Mouse (Mus musculus) layer of hippocampus, adult 18-20 months (tissue): Measurements from ENCODE around the gene Clcn7. TPM values are rescaled to one million over a fixed set of nuclear protein-coding genes. Genes with fewer than 3 reads are reported as not detected.
"Not testable (repeated sequence)": the region's sequence is repeated elsewhere in the genome, so short reads cannot be mapped to it uniquely, and the experiment has no call there.

Experiments used
- DNase-seq, 2 experiments: peaks; one replicate each; pipeline ENCODE4 v3.0.0; 2022; ENCODE audit warnings: low spot score in 2 of 2
- long read RNA-seq: library from polyadenylated mRNA; stranded (forward); transcript quantifications from one replicate; pipeline ENCODE4 v2.0.0, GENCODE M21; 2021
- total RNA-seq, 2 experiments: library from RNA; stranded (reverse); gene quantifications; 2 replicates each; pipeline ENCODE4 v1.2.3; 2021

The Clcn7 gene
- 10 to 100 TPM; 50.9 to 54.0 TPM for total RNA-seq
- long read RNA-seq, full-length matches to known transcripts: 28 of 50 reads
- long read RNA-seq, partial matches to known transcripts: 7 of 50 reads
- long read RNA-seq, other reads (novel, unspliced or antisense): 15 of 50 reads

DNA sequence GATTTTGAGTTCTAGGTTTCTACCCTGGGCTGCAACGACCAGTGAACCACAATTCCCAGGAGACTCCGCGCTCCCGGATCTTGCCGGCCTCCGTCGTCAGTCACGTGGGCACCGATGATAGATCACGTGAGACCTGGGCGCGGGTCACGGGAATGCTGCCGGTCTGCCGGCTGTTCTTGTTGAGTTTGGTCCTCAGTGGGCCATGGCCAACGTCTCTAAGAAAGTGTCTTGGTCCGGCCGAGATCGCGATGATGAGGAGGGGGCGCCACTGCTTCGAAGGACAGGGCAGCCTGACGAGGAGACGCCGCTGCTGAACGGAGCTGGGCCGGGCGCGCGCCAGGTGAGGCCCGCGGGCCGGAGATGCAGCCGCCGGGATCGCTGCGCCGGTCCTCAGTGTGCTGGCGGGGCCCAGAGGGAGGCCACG, at the start of gene Clcn7:
Gene Clcn7 (plus strand): TSS at position 117 of the 424 bp plus-strand sequence.
- DNase-seq: peak; percentile 91 to 98

DNA sequence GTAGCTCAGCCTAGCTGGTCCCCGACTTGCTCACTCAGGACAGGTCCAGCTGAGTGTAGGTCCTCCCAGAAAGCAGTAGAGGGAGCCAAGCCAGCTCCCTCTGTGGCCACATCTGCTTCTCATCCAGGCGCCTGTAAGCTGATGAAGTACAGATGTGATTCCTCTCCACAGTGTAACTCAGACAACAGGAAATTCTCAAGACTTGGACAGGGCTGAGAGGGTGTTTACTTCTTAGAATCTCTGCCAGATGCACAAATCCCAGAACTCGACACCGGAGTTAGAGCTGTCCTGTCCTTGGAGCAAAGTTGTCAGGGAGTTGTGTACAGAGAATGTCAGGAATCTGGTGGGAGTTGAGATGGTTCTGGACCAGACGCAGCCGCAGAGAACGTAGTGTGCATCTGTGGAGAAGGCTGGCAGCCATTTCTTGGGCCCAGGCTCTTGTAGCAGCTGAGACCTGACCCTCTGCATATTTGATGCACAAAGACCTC, 49.7 kb upstream of the Clcn7 start, which contains the start of gene Tmem204:
Gene Tmem204 (minus strand): TSS at position 148 of the 488 bp plus-strand sequence.
- no peak for DNase-seq

DNA sequence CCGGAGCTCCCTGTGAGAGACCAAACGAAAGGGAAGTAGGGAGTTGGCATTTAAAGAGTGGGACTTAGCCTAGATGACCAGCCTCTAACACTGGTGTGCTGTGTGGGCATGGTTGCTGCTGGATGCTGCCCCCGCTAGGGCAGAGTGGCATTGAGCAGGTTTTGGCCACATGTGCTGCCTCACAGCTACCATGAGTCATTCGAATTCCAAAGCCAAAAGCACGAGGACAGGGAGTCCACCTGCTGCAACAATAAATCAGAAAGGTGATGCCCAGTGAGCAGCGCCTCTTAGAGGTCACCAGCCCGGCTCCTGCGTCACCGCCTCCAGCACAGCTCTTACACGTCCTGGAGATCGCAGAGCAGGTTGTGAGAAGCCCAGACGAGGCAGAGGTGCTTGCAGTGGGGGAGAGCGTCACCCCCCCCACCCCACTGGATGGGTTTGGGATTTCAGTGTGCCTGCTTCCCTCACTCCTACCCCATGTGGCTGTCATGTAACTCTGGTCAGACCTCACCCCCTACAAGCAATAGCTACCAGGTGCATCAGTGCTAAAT, 48.3 kb upstream of the Clcn7 start:
- no peak for DNase-seq

DNA sequence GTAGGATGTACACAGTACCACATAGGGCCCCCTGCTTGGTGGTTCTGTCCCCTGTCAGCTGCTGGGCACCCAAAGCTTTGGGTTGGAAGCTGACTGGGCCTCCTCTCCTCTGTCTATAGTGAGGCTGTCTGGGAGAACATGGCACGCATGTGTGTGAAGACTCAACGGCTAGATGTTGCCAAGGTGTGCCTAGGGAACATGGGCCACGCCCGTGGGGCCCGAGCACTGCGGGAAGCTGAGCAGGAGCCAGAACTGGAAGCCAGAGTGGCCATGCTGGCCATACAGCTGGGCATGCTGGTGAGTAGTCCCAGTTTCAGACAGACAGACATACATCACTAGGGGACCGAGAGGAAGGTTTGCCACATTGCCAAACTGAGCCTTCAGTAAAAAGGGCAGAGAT, 46.5 kb upstream of the Clcn7 start:
- DNase-seq: no peak

DNA sequence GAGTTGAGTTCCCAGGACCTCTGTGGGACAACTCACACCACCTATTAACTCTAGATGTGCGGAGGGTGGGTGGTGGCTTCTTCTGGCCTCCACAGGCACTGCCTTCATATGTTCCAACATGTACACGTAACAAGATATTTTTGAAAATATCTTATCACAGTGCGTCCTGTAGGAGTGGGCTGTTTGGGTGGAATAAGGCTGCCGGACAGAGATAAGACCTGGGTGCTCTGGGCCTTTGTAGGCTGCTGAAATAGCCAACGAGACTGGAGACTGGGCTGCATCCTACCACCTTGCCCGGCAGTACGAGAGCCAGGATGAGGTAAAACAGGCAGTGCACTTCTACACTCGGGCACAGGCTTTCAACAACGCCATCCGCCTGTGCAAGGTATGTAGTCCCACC, 44.0 kb upstream of the Clcn7 start:
- no peak for DNase-seq

DNA sequence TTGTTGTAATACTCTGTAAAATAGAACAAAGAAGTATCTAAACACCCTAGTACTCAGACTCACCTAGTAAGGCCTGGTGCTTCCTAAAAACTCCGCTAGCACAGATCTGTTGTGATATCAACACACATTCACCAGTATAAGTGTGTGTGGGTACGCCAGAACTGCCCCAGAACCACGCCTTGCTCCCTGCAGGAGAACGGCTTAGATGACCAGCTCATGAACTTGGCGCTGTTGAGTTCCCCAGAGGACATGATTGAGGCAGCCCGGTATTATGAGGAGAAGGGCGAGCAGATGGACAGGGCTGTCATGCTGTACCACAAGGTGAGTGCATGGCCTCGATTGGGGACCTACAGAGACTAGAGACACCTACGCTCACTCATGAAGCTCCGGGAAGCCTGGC, 42.7 kb upstream of the Clcn7 start:
- no peak for DNase-seq

DNA sequence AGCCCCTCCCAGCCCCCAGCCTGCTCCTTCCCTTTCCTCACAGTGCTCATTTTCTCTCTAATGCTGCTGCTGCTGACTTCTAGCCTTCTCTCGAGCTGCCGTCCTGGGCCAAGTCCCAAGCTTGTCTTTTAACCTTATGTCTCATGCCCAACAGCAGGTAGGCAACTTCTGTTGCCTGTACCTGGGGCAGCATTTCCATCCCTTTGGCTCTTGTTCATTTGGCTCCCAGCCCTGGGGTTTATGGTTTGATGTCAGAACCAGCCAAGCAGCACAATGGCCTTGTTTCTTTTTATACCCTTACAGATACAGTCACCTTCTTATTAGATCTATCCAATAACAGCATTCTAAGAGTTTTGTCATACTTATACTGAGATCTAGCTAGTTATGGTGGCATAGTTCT, 37.0 kb upstream of the Clcn7 start:
- DNase-seq: no peak

DNA sequence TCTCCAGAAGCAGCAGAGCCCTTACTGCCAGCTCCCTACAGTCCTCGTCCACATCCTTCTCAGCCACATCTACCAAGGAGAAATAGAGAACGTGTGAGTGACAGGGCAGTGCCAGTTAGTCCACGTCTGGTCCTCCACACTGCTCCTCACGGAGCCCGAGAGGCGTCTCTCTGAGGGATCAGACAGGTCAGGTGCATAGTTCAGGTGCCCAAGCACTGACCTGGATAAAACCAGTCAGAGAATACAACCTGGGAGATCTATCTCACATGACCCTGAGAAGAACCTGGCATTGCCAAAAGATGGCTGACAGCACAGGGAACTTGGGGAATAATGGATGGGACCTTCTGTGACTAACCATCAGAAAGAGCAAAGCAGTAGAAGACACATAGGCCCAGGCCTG, 33.1 kb upstream of the Clcn7 start:
- no peak for DNase-seq

DNA sequence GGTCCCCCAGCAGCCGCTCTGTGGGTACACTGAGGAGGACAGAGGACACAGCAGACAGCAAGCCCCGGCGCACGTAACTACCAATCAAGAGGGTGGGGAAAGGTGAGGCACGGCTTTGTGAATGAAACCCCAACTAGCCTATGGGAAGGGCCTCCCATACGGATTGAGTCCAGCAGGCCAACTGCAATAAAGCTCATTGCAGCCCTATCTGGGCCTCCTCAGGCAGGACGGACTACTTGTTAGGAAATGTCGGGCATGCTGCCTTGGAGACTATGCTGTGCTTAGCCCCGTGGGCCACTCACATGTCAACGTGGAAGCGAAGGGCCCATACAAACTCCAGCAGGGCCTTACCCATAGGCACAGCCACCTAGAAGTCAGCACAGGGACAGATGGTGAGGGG, 31.9 kb upstream of the Clcn7 start:
- no peak for DNase-seq

DNA sequence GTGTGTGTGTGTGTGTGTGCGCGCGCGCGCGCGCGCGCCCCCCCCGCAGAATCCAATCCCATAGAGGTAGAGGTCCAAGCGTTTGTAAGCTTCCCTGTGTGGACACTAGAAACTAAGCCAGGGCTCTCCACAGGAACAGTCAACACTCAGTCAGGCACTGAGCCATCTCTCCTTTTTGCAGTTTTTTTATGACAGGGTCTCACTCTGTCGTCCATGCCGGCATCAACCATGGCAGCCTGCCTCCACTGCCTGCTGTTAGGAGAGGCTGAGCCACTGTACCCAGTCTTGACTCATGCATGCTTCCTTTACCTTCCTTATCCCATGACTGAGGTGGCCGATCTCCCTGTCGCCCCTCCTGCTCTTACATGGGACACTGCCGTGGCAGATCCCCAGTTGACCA, 25.4 kb upstream of the Clcn7 start:
- DNase-seq: no peak

DNA sequence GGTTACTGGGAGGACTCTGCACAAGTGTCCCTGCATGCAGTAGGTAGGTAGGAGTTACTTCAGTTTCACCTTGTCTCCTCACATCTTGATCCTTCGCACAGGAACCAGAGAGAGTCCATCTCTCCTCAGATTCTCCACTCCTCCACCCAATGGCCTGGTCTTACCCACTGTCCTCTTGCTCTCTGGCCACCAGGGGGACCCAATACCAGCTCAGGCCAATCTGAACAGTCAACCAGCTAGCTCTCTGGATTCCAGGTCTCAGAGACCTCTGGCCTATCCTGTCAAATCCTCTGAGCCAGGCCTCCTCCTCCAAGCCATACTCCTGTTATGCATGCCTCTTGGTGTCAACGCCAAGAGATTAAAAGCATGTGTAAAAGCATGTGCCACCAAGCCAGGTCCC, 23.6 kb upstream of the Clcn7 start:
- DNase-seq: no peak

DNA sequence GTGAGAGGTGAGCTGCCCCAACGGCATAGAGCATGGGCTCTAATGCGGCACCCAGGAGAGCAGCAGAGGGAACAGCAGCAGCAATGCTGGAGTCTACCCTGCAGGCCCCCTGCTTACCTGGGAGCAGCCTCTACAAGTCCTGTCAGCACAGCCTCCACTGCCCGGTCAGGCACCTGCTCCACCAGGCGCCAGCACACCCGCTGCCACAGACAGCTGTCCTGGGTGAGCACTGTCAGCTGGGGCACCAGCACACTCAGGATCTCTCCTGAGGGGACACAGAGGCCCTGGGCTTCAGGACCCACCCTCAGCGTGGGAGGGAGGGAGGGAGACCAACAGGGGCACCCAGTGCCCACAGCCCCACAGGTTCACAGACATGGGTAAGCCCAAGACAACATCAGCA, 22.6 kb upstream of the Clcn7 start:
- no peak for DNase-seq

DNA sequence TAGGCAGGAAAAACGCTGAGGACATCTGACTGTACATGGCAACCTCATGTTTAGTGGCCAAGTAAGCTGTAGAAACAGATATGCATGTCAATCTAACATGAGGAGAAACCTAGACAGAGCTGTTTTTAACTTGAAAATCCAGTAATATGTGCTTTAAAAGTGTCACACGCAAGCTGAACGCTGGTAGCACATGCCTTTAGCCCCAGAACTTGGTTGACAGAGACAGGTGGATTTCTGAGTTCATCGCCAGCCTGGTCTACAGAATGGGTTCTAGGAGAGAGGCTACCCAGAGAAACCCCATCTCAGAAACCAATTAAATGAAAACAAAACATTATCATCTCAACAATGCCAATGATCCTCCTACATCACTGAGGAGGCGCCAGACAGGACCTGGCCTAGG, 22.0 kb upstream of the Clcn7 start:
- no peak for DNase-seq

DNA sequence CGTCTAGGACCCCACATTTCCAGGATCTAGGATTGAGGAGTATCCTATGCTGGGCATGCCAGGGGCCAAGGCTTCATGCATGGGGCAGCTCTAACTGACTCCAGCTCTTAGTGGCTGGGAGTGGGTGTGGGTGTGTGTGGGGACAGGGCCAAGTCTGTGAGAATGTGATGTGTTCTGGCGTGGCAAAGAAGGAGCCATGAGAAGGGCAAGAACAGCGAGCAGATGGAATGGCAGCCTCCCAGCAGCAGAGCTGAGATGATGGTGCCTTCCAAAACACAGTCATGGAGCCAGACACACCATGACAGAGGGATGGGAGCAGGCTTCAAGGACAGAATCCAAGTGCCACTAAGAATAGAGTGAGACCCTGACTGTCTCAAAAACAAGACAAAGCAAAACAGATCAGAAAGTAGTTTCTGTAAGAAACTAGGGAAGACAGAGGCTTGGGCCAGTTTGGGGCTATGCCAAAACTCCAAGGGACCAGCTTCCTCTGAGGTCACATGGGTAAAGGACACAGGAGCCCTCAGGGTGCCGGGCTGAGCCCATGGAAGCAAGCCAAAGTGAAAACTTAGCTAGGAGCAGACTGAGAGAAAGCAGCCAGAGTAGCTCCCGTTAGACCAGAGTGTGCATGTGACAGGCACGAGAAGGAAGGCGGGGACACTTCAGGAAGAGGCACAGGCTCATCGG, 21.3 kb upstream of the Clcn7 start:
- DNase-seq: peak; percentile 63 to 74

DNA sequence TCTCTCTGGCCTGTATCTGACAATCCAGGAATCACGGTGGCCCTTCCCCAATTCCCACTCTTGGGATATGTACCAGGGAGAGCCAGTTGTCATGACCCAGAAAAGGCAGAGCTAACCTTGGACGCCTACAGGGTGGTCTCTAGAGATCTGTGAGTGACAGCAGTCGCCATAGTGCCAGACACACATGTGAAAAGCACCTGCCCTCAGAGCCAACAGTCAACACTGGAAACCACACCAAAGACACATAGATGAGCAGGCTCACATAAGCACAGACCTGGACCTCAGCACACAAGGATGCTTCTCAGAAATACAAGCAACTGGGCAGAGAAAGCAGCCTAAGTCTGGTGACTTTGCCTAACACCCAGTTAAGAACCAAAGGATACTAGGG, 20.8 kb upstream of the Clcn7 start:
- DNase-seq: no peak

DNA sequence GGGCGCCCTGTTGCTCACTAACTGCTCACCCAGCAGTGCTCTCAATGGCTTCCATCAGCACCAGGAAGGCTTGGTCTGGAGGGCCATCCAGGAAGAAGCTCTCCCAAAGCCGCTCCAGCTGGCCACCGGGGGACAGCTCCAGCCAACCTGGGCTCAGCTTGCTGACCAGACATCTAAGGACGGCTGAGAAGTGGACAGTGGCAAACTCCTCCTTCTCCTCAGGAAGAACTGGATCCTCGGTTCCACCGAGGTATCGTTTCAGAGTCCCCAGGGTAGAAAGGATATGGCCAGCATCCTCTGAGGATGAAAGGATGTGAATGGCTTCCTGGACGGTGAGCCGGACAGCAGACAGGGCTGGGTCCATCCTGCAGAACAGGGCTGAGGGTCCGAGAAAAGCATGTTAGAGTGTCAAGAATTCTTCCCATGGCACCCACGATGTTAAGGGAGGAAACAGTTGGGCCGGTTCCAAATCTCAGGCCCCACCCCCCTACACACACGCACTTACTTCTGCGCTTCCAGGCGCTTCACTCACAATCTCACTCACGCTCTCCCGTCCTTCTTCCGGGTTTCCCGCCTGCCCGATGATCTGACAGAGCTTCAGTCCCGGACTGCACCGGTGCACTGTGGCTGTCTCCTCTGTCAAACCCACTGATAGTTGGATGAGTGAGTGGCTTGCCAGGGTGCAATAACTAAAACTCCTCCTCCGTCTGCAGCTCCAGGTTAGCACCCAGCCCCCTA, 18.1 kb upstream of the Clcn7 start:
- peak in 1 of 2 experiments; percentile 21 for DNase-seq

DNA sequence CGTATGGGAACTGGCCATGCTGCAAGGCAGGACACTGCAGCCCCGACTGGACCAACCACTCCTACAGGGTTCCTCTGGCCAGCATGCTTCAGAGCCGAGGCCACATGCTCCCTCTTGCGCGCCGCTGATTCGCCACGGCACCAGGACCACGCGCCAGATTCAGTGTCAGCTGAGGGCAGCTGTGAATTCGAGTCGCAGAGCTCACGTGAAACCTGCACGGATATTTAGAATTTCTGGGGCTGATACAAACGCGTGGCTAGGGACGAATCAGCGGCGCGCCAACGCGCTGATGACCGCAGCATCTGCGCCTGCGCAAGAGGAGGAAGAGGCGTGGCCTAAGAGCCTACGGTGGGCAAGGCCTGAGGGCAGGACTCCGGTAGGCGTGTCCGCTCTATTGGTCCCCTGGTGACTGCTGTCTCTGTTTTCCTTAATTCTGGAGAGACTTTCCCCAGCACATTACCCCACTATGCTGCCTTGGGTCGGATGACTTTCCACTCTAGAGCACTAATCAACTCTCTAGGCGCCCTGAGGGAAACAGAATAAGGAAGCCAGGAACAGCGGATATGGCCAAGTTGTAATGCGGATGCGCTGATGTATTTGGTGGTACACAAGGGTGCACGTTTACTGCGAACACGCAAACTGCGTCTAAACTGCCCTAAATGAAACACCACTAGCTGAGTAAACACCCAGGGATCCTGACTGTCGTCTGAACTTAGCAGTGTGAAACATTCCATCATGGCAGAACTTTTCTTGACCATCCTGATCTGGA, 17.3 kb upstream of the Clcn7 start, which contains the start of gene Telo2:
Gene Telo2 (minus strand): TSS at position 304 of the 769 bp plus-strand sequence.
- DNase-seq: peak; percentile 90 to 94

DNA sequence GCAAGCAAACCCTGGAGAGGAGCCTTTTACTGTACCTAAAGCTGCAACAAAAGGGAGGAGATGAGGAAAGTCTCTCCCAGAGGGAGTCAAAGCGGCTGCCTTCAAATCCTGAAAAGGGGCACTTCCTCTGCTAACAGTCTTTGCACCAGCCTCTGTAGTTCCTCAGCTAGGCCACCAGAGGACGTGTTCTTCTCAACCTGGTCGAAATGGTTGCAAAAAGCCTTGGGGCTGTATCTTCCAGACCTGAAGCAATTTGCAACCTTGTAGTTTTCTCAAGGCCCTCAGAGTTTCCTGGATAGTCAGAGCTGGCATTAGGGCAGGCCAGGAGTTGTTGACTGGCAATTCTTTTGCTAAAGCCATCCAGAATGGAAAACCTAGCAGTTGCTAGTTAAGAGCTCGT, 15.9 kb upstream of the Clcn7 start:
- DNase-seq: no peak

DNA sequence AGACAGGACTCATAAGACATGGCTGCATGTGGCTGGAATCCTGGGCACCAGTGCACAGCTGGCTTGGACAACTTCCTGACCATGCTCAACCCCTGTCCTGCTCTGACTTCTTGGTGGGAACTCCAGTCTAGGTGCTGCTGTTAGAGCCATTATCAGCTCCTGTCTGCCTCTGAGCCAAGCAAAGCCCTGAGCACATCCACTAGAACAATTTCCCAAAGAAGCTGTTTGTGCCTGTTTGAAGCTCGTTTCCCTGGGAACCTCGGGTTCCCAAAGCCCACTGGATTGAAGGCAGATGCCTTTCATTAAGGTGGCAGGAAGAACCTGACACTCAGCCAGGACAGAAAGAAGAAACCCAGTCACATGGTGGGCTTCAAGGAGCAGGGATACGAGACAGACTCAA, 12.8 kb upstream of the Clcn7 start, which contains the start of gene Ptx4:
Gene Ptx4 (plus strand): TSS at position 355 of the 400 bp plus-strand sequence.
- no peak for DNase-seq

DNA sequence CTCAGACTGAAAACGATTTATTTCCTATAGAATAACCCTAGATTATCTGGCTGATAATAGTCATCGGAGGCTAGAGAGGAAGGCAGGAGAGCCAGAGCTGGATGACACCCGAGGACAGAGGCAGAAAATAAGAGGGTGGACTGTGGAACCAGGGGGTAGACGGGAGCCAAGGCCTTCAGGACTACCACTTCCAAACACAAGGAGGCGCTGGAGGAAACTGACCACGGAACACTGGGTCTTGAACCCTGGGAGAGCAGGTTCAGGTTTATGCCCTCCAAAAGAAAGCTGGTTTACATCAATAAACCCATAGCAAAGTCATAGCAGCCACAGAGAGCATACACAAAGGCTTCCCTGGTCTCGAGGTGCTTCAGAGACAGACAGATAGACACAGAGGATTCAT, 9.2 kb upstream of the Clcn7 start:
- DNase-seq: no peak

DNA sequence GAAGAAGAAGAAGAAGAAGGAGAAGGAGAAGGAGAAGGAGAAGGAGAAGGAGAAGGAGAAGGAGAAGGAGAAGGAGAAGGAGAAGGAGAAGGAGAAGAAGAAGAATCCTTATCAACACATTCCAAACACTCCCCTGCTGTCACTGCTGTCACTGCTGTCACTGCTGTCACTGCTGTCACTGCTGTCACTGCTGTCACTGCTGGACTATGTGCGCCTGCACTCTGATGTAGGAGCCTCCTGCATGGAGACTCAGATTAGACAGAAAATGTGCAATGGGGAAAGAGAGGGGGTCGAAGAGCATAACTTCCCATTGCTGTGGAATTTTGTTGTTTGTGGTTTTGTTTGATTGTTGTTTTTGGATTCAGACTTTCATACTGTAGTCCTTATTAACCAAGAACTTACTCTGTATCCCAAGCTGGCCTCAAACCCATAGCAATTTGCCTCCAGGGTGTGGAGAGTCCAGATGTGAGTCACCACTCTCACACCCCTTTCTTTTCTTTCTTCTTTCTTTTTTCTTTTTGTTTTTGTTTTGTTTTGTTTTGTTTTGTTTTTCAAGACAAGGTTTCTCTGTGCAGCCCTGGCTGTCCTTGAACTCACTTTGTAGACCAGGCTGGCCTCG, 7.6 kb upstream of the Clcn7 start:
- not testable (repeated sequence) for DNase-seq
